Mouse (Mus musculus): ENCODE results near the gene Igsf23. TPM values are rescaled to one million over a fixed set of nuclear protein-coding genes. Genes with fewer than 3 reads are reported as not detected.

The Igsf23 gene
- polyA plus RNA-seq, 1 experiment from 2014 or later, result not detected

DNA sequence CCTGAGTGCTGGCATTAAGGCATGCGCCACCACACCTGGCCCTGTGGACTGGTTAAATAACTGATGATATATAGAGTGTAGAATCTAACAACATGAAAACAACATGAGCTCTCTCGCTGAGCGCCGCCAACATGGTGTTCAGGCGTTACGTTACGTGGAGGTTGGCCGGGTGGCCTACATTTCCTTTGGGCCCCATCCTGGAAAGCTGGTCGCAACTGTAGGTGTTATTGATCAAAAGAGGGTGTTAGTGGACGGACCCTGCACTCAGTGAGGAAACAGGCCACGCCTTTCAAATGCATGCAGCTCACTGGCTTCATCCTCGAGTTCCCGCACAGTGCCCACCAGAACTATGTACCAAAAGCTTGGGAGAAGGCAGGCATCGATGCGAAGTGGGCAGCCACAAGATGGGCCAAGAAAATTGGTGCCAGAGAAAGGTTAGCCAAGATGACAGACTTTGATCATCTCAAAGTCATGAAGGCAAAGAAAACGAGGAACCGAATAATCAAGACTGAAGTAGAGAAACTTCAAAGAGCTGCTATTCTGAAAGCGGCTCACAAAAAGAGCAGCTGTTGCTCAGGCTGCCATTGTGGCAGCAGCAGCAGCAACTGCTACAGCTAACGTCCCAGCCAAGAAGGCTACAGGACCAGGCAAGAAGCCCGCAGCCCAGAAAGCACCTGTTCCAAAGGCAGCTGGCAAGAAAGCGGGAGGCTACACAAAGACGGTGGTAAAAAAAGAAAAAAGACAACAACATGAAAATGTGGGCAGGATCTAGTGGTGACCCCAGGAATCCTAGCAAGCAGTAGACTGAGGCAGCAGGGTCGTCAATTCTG is 38.6 kb downstream of the Igsf23 start:
- 83% methylated on average over 23 of the region's 23 CpGs for WGBS
- ATAC-seq, result no peak

DNA sequence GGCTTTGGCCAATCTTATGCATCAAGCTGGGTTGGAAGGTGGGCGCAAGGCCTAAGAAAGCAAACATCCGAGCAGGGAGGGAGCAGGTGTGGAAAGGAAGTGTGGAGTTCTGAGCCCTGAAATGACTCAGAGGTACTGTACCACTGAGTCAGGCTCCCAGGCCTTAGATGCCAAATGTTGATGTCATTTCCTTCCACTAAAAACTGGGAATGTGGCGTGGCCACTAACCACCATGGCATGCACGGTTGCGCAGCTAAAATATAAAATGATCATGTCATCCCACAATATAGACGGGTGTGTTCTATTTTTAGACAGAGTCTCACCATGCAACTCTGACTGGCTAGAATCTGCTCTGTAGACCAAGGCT is 39.3 kb downstream of the Igsf23 start:
- no peak overlapping the region for H3K9ac ChIP-seq (ENCODE audit: low read depth, low read length)
- no peak overlapping the region for H3K27ac ChIP-seq (ENCODE audit: low read depth, low read length)
- H3K27me3 ChIP-seq (replicated peaks; ENCODE audit: control insufficient read depth, insufficient read depth, low read length), result no peaks in the 10 kb centered on the region
- peak; percentile 30; the same call in 1 of the 2 replicates for ATAC-seq
- 87% methylated on average over 6 of the region's 6 CpGs for WGBS
- H3K4me1 ChIP-seq (ENCODE audit: control insufficient read depth, insufficient read depth, low read depth, low read length), result no peaks in the 10 kb centered on the region
- H3K36me3 ChIP-seq (ENCODE audit: control insufficient read depth, insufficient read depth, low read length), result peaks cover 26% of the 10 kb centered on the region
- no peak overlapping the region for H3K4me3 ChIP-seq (ENCODE audit: low read length)
- H3K9me3 ChIP-seq (ENCODE audit: control insufficient read depth, low read length), result peaks cover 5% of the 10 kb centered on the region
- no peak overlapping the region for H3K4me2 ChIP-seq (ENCODE audit: low read length)

More for the DNA sequence above, 38.6 kb downstream of the Igsf23 start:
- Histone ChIP-seq H3K9ac (ENCODE audit: low read depth, low read length) (no peak overlapping the region), H3K4me2 (ENCODE audit: low read length) (no peak overlapping the region), H3K36me3 (ENCODE audit: control insufficient read depth, insufficient read depth, low read length) (peaks cover 25% of the 10 kb centered on the region), H3K4me1 (ENCODE audit: control insufficient read depth, insufficient read depth, low read depth, low read length) (no peaks in the 10 kb centered on the region), H3K27ac (ENCODE audit: low read depth, low read length) (no peak overlapping the region), H3K9me3 (ENCODE audit: control insufficient read depth, low read length) (no peaks in the 10 kb centered on the region), H3K27me3 (replicated peaks; ENCODE audit: control insufficient read depth, insufficient read depth, low read length) (no peaks in the 10 kb centered on the region), H3K4me3 (ENCODE audit: low read length) (no peak overlapping the region)

DNA sequence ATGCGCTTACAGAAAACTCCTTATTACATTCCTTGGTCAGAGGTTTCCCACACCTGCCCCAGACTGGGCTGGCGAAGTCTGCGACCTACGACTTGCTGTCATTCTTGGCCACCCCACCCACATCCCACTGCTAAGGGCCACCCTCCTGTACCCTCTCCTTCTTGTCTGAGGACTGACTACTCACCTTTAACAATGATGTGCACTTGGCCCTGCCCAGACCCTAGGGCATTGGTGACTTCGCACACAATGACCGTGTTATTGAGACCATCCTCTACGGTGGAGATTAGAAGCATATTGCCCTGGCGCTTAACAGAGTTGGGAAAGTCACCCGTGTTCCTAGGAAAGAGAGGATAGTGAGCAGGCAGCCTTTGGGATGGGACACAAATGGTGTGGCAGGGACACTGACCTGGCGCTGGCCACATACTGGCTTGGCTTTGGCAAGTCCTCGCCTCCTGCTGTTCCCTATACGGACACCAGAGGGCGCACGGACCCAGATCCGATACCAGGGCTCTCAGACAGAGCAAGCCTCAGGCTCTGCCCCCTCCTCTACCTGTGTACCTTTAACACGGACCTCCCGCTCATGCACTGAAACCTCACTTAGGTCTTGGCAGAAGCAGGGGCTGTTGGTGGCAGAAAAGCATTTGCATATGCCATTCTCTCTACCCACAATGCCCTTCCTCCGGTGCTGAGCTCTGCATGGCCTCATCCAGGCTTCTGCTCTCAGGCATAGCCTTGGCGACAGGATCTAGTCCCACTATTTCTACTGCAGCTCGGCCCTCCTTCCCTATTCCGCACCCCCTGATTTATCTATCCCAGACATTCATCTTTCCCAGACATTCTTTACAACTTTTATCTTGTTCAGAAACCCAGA is 39.9 kb downstream of the Igsf23 start:
- H3K9ac ChIP-seq (ENCODE audit: low read depth, low read length), result no peak overlapping the region
- H3K4me2 ChIP-seq (ENCODE audit: low read length), result no peak overlapping the region
- no peaks in the 10 kb centered on the region for H3K4me1 ChIP-seq (ENCODE audit: control insufficient read depth, insufficient read depth, low read depth, low read length)
- H3K27ac ChIP-seq (ENCODE audit: low read depth, low read length), result no peak overlapping the region
- H3K27me3 ChIP-seq (replicated peaks; ENCODE audit: control insufficient read depth, insufficient read depth, low read length), result no peaks in the 10 kb centered on the region
- H3K9me3 ChIP-seq (ENCODE audit: control insufficient read depth, low read length), result peaks cover 8% of the 10 kb centered on the region
- peaks cover 23% of the 10 kb centered on the region for H3K36me3 ChIP-seq (ENCODE audit: control insufficient read depth, insufficient read depth, low read length)
- no peak overlapping the region for H3K4me3 ChIP-seq (ENCODE audit: low read length)
- ATAC-seq, result peak; percentile 83
- 51% methylated on average over 21 of the region's 21 CpGs for WGBS

DNA sequence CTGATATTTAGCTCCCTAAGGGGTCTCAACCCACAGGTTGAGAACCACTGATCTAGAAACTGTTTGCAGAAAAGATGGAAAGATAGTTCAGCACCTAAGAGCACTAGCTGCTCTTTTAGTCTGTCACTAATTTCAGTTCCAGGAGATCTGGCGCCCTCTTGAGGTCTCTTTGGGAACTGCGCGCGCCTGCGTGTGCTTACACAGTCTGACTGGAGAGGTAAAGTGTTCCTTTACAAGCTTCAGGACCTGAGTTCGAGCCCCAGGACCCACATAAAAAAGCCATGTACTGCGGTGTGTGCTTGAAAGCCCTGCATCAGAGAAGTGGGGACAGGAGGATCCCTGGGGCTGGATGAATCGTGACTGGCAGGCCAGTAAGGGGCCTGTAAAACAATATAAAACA is 60.7 kb downstream of the Igsf23 start:
- H3K27ac ChIP-seq (ENCODE audit: low read depth, low read length), result no peak overlapping the region
- H3K9me3 ChIP-seq (ENCODE audit: control insufficient read depth, low read length), result no peaks in the 10 kb centered on the region
- no peaks in the 10 kb centered on the region for H3K36me3 ChIP-seq (ENCODE audit: control insufficient read depth, insufficient read depth, low read length)
- H3K4me3 ChIP-seq (ENCODE audit: low read length), result no peak overlapping the region
- no peak for ATAC-seq
- H3K4me2 ChIP-seq (ENCODE audit: low read length), result no peak overlapping the region
- H3K9ac ChIP-seq (ENCODE audit: low read depth, low read length), result no peak overlapping the region
- H3K27me3 ChIP-seq (replicated peaks; ENCODE audit: control insufficient read depth, insufficient read depth, low read length), result no peaks in the 10 kb centered on the region
- no peaks in the 10 kb centered on the region for H3K4me1 ChIP-seq (ENCODE audit: control insufficient read depth, insufficient read depth, low read depth, low read length)
- 53% methylated on average over 8 of the region's 8 CpGs for WGBS

DNA sequence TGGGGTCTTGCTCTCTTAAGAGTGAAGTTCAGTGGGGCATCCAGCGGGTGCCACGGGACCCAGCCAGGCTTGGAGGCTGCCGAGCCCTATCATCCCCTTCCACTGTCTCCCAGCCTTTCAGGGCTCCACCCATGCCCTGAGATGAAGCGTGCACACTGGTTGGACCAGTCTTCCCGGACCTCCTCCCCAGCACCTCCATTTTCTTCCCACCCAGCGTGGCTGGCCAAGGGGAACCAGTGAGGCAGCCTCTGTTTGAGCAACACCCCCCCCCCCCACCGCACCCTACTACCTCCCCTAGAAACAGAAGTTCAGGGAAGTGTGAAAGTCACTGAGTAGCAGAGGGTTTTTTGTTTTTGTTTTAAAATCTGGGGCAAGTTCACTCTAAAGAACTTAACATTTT is 62.7 kb downstream of the Igsf23 start, which contains the start of gene Ceacam19:
TSS of gene Ceacam19 (minus strand) at position 117 of the 400 bp plus-strand sequence.
- H3K4me3 ChIP-seq (ENCODE audit: low read length), result no peak within 1 kb of the TSS
- ATAC-seq, result no peak
- H3K9me3 ChIP-seq (ENCODE audit: control insufficient read depth, low read length), result no peaks in the 10 kb centered on the region
- no peaks in the 10 kb centered on the region for H3K36me3 ChIP-seq (ENCODE audit: control insufficient read depth, insufficient read depth, low read length)
- H3K4me1 ChIP-seq (ENCODE audit: control insufficient read depth, insufficient read depth, low read depth, low read length), result no peaks in the 10 kb centered on the region
- no peak within 1 kb of the TSS for H3K9ac ChIP-seq (ENCODE audit: low read depth, low read length)
- H3K27me3 ChIP-seq (replicated peaks; ENCODE audit: control insufficient read depth, insufficient read depth, low read length), result no peaks in the 10 kb centered on the region
- 74% methylated on average over 7 of the region's 7 CpGs for WGBS
- no peak within 1 kb of the TSS for H3K27ac ChIP-seq (ENCODE audit: low read depth, low read length)
- no peak within 1 kb of the TSS for H3K4me2 ChIP-seq (ENCODE audit: low read length)

Other genes with a start within 250 kb of the Igsf23 start
- 134 and 135 TPM in 2 replicates for gene Tomm40, start 235.3 kb downstream of the Igsf23 start, polyA plus RNA-seq (2015; fragmentation: Nextera tagmentation; extraction: Ambion mirVana)
- gene Nectin2, start 200.3 kb downstream of the Igsf23 start, polyA plus RNA-seq (2015; fragmentation: Nextera tagmentation; extraction: Ambion mirVana), result 57.7 and 59.7 TPM in 2 replicates
- 24.4 and 24.6 TPM in 2 replicates for gene Bcam, start 179.7 kb downstream of the Igsf23 start, polyA plus RNA-seq (2015; fragmentation: Nextera tagmentation; extraction: Ambion mirVana)
- 0.34 and 0.41 TPM in 2 replicates for gene Cblc, start 153.9 kb downstream of the Igsf23 start, polyA plus RNA-seq (2015; fragmentation: Nextera tagmentation; extraction: Ambion mirVana)
- gene Bcl3, start 128.0 kb downstream of the Igsf23 start, polyA plus RNA-seq (2015; fragmentation: Nextera tagmentation; extraction: Ambion mirVana), result 0.70 and 1.2 TPM in 2 replicates
- gene Gm19345, start 98.8 kb downstream of the Igsf23 start, polyA plus RNA-seq (2015; fragmentation: Nextera tagmentation; extraction: Ambion mirVana), result 19.3 and 22.9 TPM in 2 replicates
- gene Ceacam16, start 89.5 kb downstream of the Igsf23 start, polyA plus RNA-seq (2015; fragmentation: Nextera tagmentation; extraction: Ambion mirVana), result 1.4 and 2.0 TPM in 2 replicates
- gene Ceacam19, start 62.8 kb downstream of the Igsf23 start, polyA plus RNA-seq (2015; fragmentation: Nextera tagmentation; extraction: Ambion mirVana), result not detected in 2 replicates
- 9.6 and 10.8 TPM in 2 replicates for gene Pvr, start 29.6 kb downstream of the Igsf23 start, polyA plus RNA-seq (2015; fragmentation: Nextera tagmentation; extraction: Ambion mirVana)
- gene Ceacam20, start 14.7 kb upstream of the Igsf23 start, polyA plus RNA-seq (2015; fragmentation: Nextera tagmentation; extraction: Ambion mirVana), result not detected in 2 replicates
- gene Nlrp9b, start 40.7 kb upstream of the Igsf23 start, polyA plus RNA-seq (2015; fragmentation: Nextera tagmentation; extraction: Ambion mirVana), result not detected in 2 replicates
- not detected in 2 replicates for gene Vmn1r91, start 148.9 kb upstream of the Igsf23 start, polyA plus RNA-seq (2015; fragmentation: Nextera tagmentation; extraction: Ambion mirVana)
- not detected in 2 replicates for gene Gm16442, start 171.8 kb upstream of the Igsf23 start, polyA plus RNA-seq (2015; fragmentation: Nextera tagmentation; extraction: Ambion mirVana)
- not detected in 2 replicates for gene Vmn1r93, start 188.3 kb upstream of the Igsf23 start, polyA plus RNA-seq (2015; fragmentation: Nextera tagmentation; extraction: Ambion mirVana)
- not detected in 2 replicates for gene Vmn1r94, start 217.6 kb upstream of the Igsf23 start, polyA plus RNA-seq (2015; fragmentation: Nextera tagmentation; extraction: Ambion mirVana)
- gene Vmn1r95, start 243.0 kb upstream of the Igsf23 start, polyA plus RNA-seq (2015; fragmentation: Nextera tagmentation; extraction: Ambion mirVana), result not detected in 2 replicates